Mouse (Mus musculus) effector memory CD4-positive, alpha-beta T cell, adult 7 months (primary cell): ENCODE results near the gene Ybx3. TPM values are rescaled to one million over a fixed set of nuclear protein-coding genes. Genes with fewer than 3 reads are reported as not detected.

ENCODE experiments used
- polyA plus RNA-seq: library from polyadenylated mRNA; unstranded; fragments of 100-300 nt; shearing (Covaris generic); gene quantifications from one replicate; pipeline ENCODE4 v1.2.1, GENCODE M21; 2017

Ybx3 gene
- 153 TPM for polyA plus RNA-seq

GRCm38 (mm10) chr6:131388040-131389021, at the start of gene Ybx3:
Gene Ybx3, minus strand, starts transcription at chr6:131388476.

GRCm38 (mm10) chr6:131353352-131353919, 34.8 kb downstream of the Ybx3 start, which contains the start of gene Styk1:
Gene Styk1, minus strand, starts transcription at chr6:131353597.

Other genes with a start within 250 kb of the Ybx3 start
- not detected for gene Klra2, start 141.1 kb downstream of the Ybx3 start, polyA plus RNA-seq
- gene Magohb, start 95.2 kb downstream of the Ybx3 start, polyA plus RNA-seq: 35.3 TPM
- 0.32 TPM for gene Styk1, start 34.9 kb downstream of the Ybx3 start, polyA plus RNA-seq
- 1.1 TPM for gene 5430401F13Rik, start 97.9 kb upstream of the Ybx3 start, polyA plus RNA-seq
- 0.69 TPM for gene Gm6619, start 97.9 kb upstream of the Ybx3 start, polyA plus RNA-seq
- 0.35 TPM for gene Tas2r130, start 242.4 kb upstream of the Ybx3 start, polyA plus RNA-seq